In the genomic region with DNA sequence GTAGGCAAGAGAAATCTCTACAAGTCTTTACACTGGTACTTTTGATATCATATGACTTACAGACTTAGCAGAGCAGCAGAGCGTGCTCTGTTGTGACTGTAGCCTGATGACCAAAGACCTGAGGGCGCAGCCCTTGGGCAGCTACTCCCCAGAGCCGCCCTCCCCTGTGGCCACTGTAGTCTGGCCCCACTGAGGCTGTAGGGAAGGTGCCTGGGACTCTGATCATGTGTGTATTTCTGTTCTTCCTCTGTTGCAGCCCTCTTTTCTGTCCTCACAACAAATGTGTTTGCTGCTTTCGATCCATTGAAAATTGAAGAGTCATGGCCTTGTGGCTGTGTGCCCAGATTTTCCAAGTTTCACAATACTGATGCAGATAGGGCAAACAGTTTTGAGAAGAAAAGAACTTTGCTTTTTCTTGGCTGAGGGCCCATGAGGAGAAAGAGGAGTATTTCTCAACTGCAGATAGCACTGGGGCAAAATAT, we compare ENCODE assay signal across 8 mouse cellular contexts. TPM values are rescaled to one million over a fixed set of nuclear protein-coding genes. Genes with fewer than 3 reads are reported as not detected.
A peak's percentile ranks its signal among the peaks of the same experiment; 100 is the strongest.
DNase-seq lines count a peak whose midpoint lies in the region; ATAC-seq lines count a peak whose summit lies in the region.

No protein-coding gene starts in this region.

- H3K9ac ChIP-seq in forebrain, embryonic 14.5 days (ENCODE audit: low read length), result no peak overlapping the region

- intact Hi-C loops in heart, postnatal 36 days (cut with DNase I), result no loop called here

- H3K27ac ChIP-seq in forebrain, embryonic 14.5 days (ENCODE audit: low read depth, low read length), result no peak overlapping the region
- peak overlapping the region; percentile 90 for H3K27ac ChIP-seq in limb, embryonic 10.5 days

- ATAC-seq in forebrain, embryonic 14.5 days, result peak; percentile 61
- peak; percentile 73 for ATAC-seq in megakaryocyte progenitor cell, adult 5-6 weeks (replicated peaks; ENCODE audit: poor library complexity)

- no peaks in the 10 kb centered on the region for H3K36me3 ChIP-seq in forebrain, embryonic 14.5 days (ENCODE audit: control insufficient read depth, insufficient read depth, low read length)
- H3K36me3 ChIP-seq in limb, embryonic 10.5 days, result no peaks in the 10 kb centered on the region

- 47% methylated on average over 4 of the region's 4 CpGs for WGBS in forebrain, embryonic 14.5 days
- WGBS in limb, embryonic 10.5 days, result 60% methylated on average over 4 of the region's 4 CpGs

- H3K9me3 ChIP-seq in forebrain, embryonic 14.5 days (replicated peaks; ENCODE audit: control insufficient read depth, low read length), result no peaks in the 10 kb centered on the region
- no peaks in the 10 kb centered on the region for H3K9me3 ChIP-seq in limb, embryonic 10.5 days (replicated peaks)

- peak overlapping the region; percentile 38; the same call in 1 of the 2 replicates for H3K4me3 ChIP-seq in forebrain, embryonic 14.5 days (ENCODE audit: low read depth, low read length)
- peak overlapping the region; percentile 65 for H3K4me3 ChIP-seq in limb, embryonic 10.5 days

- H3K4me2 ChIP-seq in forebrain, embryonic 14.5 days (ENCODE audit: low read length), result peak overlapping the region; percentile 72; the same call in 1 of the 2 replicates

- DNase-seq in adrenal gland, postnatal 25 days, result peak; percentile 80
- DNase-seq in forebrain, embryonic 14.5 days (ENCODE audit: low spot score), result peak; percentile 70
- peak; percentile 71 to 81 for DNase-seq in heart, postnatal 36 days
- peak; percentile 42 for DNase-seq in limb, embryonic 10.5 days (ENCODE audit: low spot score)
- DNase-seq in testis, postnatal 14 days (ENCODE audit: low spot score), result peak; percentile 71
- DNase-seq in right cerebral cortex, postnatal 36 days (ENCODE audit: low spot score in 2 of 2), result no peak
- no peak for DNase-seq in layer of hippocampus, adult 9-10 months (ENCODE audit: low spot score)

- no peaks in the 10 kb centered on the region for H3K27me3 ChIP-seq in forebrain, embryonic 14.5 days (replicated peaks; ENCODE audit: control insufficient read depth, insufficient read depth, low read length)
- no peaks in the 10 kb centered on the region for H3K27me3 ChIP-seq in limb, embryonic 10.5 days (ENCODE audit: low read depth, poor library complexity, severe bottlenecking)

- peaks cover 8% of the 10 kb centered on the region for H3K4me1 ChIP-seq in forebrain, embryonic 14.5 days (ENCODE audit: control insufficient read depth, insufficient read depth, low read length)
- peaks cover 58% of the 10 kb centered on the region for H3K4me1 ChIP-seq in limb, embryonic 10.5 days

RNA-seq across cellular contexts. Expression of a gene that starts 1.0 kb away (rescaled TPM):
- total RNA-seq in adrenal gland, postnatal 25 days (2021), result 2,017 and 2,361 TPM in 2 replicates
- 33.9 and 46.2 TPM in 2 replicates for polyA plus RNA-seq in forebrain, embryonic 14.5 days (2014; fragmentation: Nextera tagmentation; extraction: Ambion mirVana)
- 100 to 1,000 TPM in 1 of 2 experiments, 10 to 100 TPM in 1; 78.9 to 101 TPM for total RNA-seq in heart, postnatal 36 days (2021)
- polyA plus RNA-seq in limb, embryonic 10.5 days (2016; fragmentation: Nextera tagmentation; extraction: Ambion mirVana), result 115 and 141 TPM in 2 replicates
- 154 and 189 TPM in 2 replicates for total RNA-seq in megakaryocyte progenitor cell, adult 5-6 weeks (2015)
- total RNA-seq in megakaryocyte progenitor cell, adult 5-6 weeks (2017), result 97.5 and 151 TPM in 2 replicates

Comparison
In these comparisons a context has a peak if more than half of its experiments do, and no peak if none do; other contexts are left out.
1. DNase-seq: peak in adrenal gland, postnatal 25 days (single experiment), forebrain, embryonic 14.5 days (single experiment), heart, postnatal 36 days (2 of 2), limb, embryonic 10.5 days (single experiment) and testis, postnatal 14 days (single experiment); none in right cerebral cortex, postnatal 36 days (0 of 2) and layer of hippocampus, adult 9-10 months (single experiment).
2. RNA of a gene that starts 1.0 kb away (total RNA-seq): 2,017 to 2,361 TPM in adrenal gland, postnatal 25 days; 97.5 to 189 TPM in megakaryocyte progenitor cell, adult 5-6 weeks and 78.9 to 101 TPM in heart, postnatal 36 days; every median in the first group is over 10 times any median in the second.